Mouse (Mus musculus): Measurements from ENCODE around the gene Sema4d. TPM values are rescaled to one million over a fixed set of nuclear protein-coding genes. Genes with fewer than 3 reads are reported as not detected.
A peak's percentile ranks its signal among the peaks of the same experiment; 100 is the strongest.

The Sema4d gene
- total RNA-seq, 2 experiments from 2014 or later: 69.0 to 83.6 TPM

DNA sequence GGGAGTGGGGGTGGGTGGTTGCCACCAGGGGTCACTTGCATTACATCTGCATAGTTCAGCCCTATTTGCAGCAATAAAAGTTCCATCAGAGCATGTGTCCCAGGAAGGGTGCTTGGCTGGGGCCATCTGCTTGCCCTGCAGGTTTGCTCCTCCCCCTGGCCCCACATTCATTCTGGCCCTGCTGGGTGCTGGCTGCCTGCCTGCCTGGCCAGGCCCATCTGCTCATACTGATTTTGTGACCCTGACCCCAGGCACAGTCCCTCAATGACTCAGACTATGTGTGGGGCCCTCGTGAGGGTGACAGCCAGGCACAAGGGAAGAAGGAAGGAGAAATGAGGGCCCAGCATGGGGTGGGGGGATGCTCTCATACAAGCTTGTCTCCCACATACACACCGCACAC is 40.1 kb upstream of the Sema4d start:
- Histone ChIP-seq H3K27ac (no peak overlapping the region), H3K4me3 (no peak overlapping the region)
- TF ChIP-seq CTCF (IDR thresholded peaks at IDR 0.05): no peak
- no peak for DNase-seq (ENCODE audit: extremely low spot score in 1 of 2, low spot score in 2 of 2)
- intact Hi-C loops (cut with DNase I): loop anchor here (10.0 kb wide), 1 partner anchor 701 kb away; the partner anchor contains the start of gene Diras2

- no peak for TF ChIP-seq CTCF (IDR thresholded peaks at IDR 0.05)
- Histone ChIP-seq H3K27ac (no peak overlapping the region), H3K4me3 (no peak overlapping the region)
- no peak for DNase-seq (ENCODE audit: extremely low spot score in 1 of 2, low spot score in 2 of 2)
- intact Hi-C loops (cut with DNase I): loop anchor here (10.0 kb wide), 1 partner anchor 702 kb away; the partner anchor contains the start of gene Diras2
Measured at GRCm38 (mm10) chr13:51832491-51832890, 38.9 kb upstream of the Sema4d start.

- intact Hi-C loops (cut with DNase I): loop anchor here (10.0 kb wide), 1 partner anchor 704 kb away; the partner anchor contains the start of gene Diras2
- peak; percentile 94 for TF ChIP-seq CTCF (IDR thresholded peaks at IDR 0.05)
- peak in 1 of 2 experiments; percentile 36 for DNase-seq (ENCODE audit: extremely low spot score in 1 of 2, low spot score in 2 of 2)
- no peak overlapping the region for H3K27ac ChIP-seq
- H3K4me3 ChIP-seq: no peak overlapping the region
Measured at GRCm38 (mm10) chr13:51830744-51831450, 37.4 kb upstream of the Sema4d start.

- no peak for DNase-seq (ENCODE audit: extremely low spot score in 1 of 2, low spot score in 2 of 2)
- Histone ChIP-seq H3K27ac (no peak overlapping the region), H3K4me3 (no peak overlapping the region)
- TF ChIP-seq CTCF (IDR thresholded peaks at IDR 0.05): no peak
- intact Hi-C loops (cut with DNase I): no loop called here
Measured at GRCm38 (mm10) chr13:51823822-51824495, 30.4 kb upstream of the Sema4d start.

DNA sequence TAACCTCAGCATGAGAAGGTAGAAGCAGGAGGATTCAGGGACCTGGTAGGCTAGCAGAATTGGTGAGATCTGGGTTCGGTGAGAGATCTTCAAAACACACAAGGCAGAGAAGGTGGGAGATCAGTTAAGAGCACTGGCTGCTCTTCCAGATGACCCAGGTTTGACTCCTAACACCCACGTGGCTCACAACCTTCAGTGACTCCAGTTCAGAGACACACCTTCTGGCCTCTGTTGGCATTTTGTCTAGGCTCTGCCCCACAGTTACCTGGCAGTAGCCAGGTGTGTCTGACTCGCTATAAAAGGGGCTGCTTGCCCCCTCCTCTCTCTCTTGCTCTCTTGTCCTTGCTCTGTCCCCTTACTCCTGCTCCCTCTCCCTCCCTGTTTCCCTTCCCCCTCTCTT is 28.4 kb upstream of the Sema4d start:
- no peak for TF ChIP-seq CTCF (IDR thresholded peaks at IDR 0.05)
- Histone ChIP-seq H3K4me3 (no peak overlapping the region), H3K27ac (no peak overlapping the region)
- intact Hi-C loops (cut with DNase I): no loop called here
- DNase-seq (ENCODE audit: extremely low spot score in 1 of 2, low spot score in 2 of 2): no peak

DNA sequence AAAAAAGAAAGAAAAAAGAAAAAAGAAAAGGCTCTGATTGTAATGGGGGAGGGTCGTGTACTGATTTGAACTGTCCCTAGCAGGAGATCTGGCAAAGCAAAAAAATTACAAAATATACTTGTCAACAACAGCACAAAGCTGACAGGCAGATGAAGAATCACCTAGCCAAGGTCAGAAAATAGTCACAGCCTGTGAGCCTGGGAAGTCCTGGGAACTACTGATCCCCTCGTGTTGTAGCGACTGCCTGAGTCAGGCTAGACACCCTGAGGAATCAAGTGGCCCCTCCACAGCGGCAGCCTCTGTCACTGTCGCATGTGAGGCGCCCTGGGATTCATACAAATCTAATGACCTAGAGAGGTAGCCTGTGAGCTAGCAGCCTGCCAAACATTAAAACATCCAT is 25.8 kb upstream of the Sema4d start:
- Histone ChIP-seq H3K4me3 (no peak overlapping the region), H3K27ac (no peak overlapping the region)
- DNase-seq (ENCODE audit: extremely low spot score in 1 of 2, low spot score in 2 of 2): no peak
- TF ChIP-seq CTCF (IDR thresholded peaks at IDR 0.05): no peak
- intact Hi-C loops (cut with DNase I): loop anchor here (5.0 kb wide), 1 partner anchor 167 kb away; the partner anchor contains the start of gene Secisbp2

GRCm38 (mm10) chr13:51818944-51819326 is 25.4 kb upstream of the Sema4d start:
- no peak for DNase-seq (ENCODE audit: extremely low spot score in 1 of 2, low spot score in 2 of 2)
- no peak for TF ChIP-seq CTCF (IDR thresholded peaks at IDR 0.05)
- H3K27ac ChIP-seq: no peak overlapping the region
- no peak overlapping the region for H3K4me3 ChIP-seq
- intact Hi-C loops (cut with DNase I): loop anchor here (5.0 kb wide), 1 partner anchor 167 kb away; the partner anchor contains the start of gene Secisbp2

- intact Hi-C loops (cut with DNase I): loop anchor here (5.0 kb wide), 1 partner anchor 166 kb away; the partner anchor contains the start of gene Secisbp2
- DNase-seq (ENCODE audit: extremely low spot score in 1 of 2, low spot score in 2 of 2): no peak
- H3K27ac ChIP-seq: no peak overlapping the region
- TF ChIP-seq CTCF (IDR thresholded peaks at IDR 0.05): no peak
- H3K4me3 ChIP-seq: no peak overlapping the region
Measured at GRCm38 (mm10) chr13:51818170-51818943, 24.8 kb upstream of the Sema4d start.

DNA sequence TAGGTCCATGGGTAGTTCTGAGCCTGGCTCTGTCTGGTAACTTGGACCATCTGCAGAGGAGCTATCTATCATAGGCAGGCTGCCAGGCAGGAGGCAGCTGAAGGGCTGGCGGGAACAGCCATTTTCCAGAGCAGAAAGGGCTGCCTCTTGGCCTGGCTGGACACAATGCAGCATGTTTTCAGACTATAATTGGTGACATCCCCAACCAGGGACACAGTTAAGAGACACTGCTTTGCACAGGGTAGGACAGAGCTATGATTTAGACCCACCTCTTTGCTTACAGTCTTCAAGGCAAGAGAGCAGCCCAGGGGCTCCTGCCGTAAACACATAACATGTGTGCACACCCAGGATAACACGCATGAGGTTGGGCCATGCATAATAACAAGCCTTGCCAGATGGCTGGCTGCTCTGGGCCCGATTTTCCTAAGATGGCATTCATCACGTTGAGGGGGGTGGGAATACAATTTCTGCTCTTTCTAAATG is 23.1 kb upstream of the Sema4d start:
- H3K4me3 ChIP-seq: no peak overlapping the region
- intact Hi-C loops (cut with DNase I): loop anchor here (5.0 kb wide), 1 partner anchor 164 kb away; the partner anchor contains the start of gene Secisbp2
- no peak for DNase-seq (ENCODE audit: extremely low spot score in 1 of 2, low spot score in 2 of 2)
- peak overlapping the region; percentile 55; the same call in 1 of the 2 replicates for H3K27ac ChIP-seq
- no peak for TF ChIP-seq CTCF (IDR thresholded peaks at IDR 0.05)

DNA sequence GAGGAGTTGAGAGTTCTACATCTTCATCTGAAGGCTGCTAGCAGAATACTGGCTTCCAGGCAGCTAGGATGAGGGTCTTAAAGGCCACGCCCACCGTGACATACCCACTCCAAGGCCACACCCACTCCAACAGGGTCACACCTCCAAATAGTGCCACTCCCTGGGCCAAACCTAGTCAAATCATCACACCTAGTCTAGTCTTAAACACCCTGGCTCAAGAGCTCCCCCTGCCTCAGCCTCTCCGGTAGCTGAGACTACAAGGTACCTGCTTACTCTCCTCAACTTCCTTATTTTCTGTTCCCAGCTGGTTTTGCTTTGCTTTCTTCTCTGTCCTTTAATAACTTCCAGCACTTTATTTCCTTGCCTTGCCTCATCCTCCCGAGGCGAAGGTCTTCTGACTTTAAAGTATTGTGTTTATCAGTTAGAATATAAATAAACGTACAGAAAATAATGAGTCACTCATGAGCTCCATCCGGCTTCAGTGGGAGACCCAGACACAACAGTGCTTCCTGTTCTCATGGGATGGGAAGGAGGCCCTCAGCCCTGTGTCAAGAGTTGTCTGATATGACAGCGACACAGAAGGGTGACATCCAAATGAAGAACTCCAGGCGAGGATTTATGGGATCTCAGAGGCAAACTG is 22.4 kb upstream of the Sema4d start:
- H3K27ac ChIP-seq: no peak overlapping the region; the same call in 1 of the 2 replicates
- H3K4me3 ChIP-seq: no peak overlapping the region
- intact Hi-C loops (cut with DNase I): loop anchor here (5.0 kb wide), 1 partner anchor 164 kb away; the partner anchor contains the start of gene Secisbp2
- DNase-seq (ENCODE audit: extremely low spot score in 1 of 2, low spot score in 2 of 2): no peak
- peak; percentile 38 for TF ChIP-seq CTCF (IDR thresholded peaks at IDR 0.05)

DNA sequence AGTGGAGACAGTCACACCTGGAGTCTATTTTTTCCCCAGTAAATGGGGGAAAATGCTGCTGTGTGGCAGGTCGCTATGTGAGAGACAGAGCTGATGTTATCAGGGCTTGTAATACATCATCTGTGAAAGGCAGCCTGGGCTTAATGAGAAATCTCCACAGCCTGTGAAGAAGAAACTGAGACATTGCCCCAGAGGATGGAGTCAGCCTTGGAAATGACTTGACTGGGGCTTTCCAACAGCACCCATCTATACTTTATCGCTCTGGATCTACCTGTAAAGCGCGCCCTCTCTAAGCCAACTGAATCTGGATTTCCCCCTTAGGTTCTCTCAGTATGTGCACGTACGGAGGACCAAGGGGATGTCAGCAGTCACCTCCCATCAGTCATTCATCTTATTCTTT is 21.1 kb upstream of the Sema4d start:
- H3K4me3 ChIP-seq: no peak overlapping the region
- no peak overlapping the region for H3K27ac ChIP-seq
- TF ChIP-seq CTCF (IDR thresholded peaks at IDR 0.05): no peak
- intact Hi-C loops (cut with DNase I): loop anchor here (5.0 kb wide), 1 partner anchor 162 kb away; the partner anchor contains the start of gene Secisbp2
- DNase-seq (ENCODE audit: extremely low spot score in 1 of 2, low spot score in 2 of 2): no peak

Measured in left cerebral cortex, adult 2 months (tissue).